Mouse (Mus musculus) midbrain, embryonic 16.5 days (tissue): ENCODE measurements around the gene Epas1. TPM values are rescaled to one million over a fixed set of nuclear protein-coding genes. Genes with fewer than 3 reads are reported as not detected.

Source experiments
- ATAC-seq: fragments of 200-750 bp; cut with Nextera tagmentation; 2 replicates; pipeline ENCODE4 v1.8.0; 2017; ENCODE audit warnings: moderate TSS enrichment
- H3K27ac ChIP-seq: fragments of 300-500 bp; sonication (generic); 2 replicates; pipeline ENCODE4 v1.5.1; 2014; ENCODE audit warnings: mild to moderate bottlenecking, low read length, mixed read lengths
- H3K27me3 ChIP-seq: fragments of 300-500 bp; sonication (generic); 2 replicates; pipeline ENCODE4 v1.6.1; 2014; ENCODE audit warnings: low read depth, low read length, mixed read lengths; ENCODE audit not compliant: control insufficient read depth, insufficient read depth
- H3K36me3 ChIP-seq: fragments of 300-500 bp; sonication (generic); 2 replicates; pipeline ENCODE4 v1.6.1; 2014; ENCODE audit warnings: mild to moderate bottlenecking, low read length, moderate library complexity, mixed read lengths; ENCODE audit not compliant: control insufficient read depth, insufficient read depth
- H3K4me1 ChIP-seq: fragments of 300-500 bp; sonication (generic); 2 replicates; pipeline ENCODE4 v1.6.1; 2014; ENCODE audit warnings: mild to moderate bottlenecking, low read length, mixed read lengths; ENCODE audit not compliant: control insufficient read depth, insufficient read depth
- H3K4me2 ChIP-seq: fragments of 300-500 bp; sonication (generic); 2 replicates; pipeline ENCODE4 v1.6.1; 2014; ENCODE audit warnings: mild to moderate bottlenecking, low read length, mixed read lengths
- H3K4me3 ChIP-seq: fragments of 300-500 bp; sonication (generic); 2 replicates; pipeline ENCODE4 v1.5.1; 2014; ENCODE audit warnings: low read depth, mild to moderate bottlenecking, low read length, moderate library complexity, mixed read lengths
- H3K9ac ChIP-seq: fragments of 300-500 bp; sonication (generic); 2 replicates; pipeline ENCODE4 v1.6.1; 2014; ENCODE audit warnings: low read depth, low read length, mixed read lengths
- H3K9me3 ChIP-seq: fragments of 300-500 bp; sonication (generic); replicated peaks from 2 replicates; pipeline ENCODE4 v1.6.1; 2014; ENCODE audit warnings: mild to moderate bottlenecking, low read length, mixed read lengths; ENCODE audit not compliant: control insufficient read depth, poor library complexity, severe bottlenecking
- WGBS: fragments of 180-500 bp; shearing (Covaris S2); extraction: QIAGEN DNeasy Blood & Tissue Kit; methylation state at CpG from one replicate; pipeline ENCODE4 v1.1.7; 2014; 5-methylcytosine and 5-hydroxymethylcytosine counted together
- polyA plus RNA-seq: library from polyadenylated mRNA; unstranded; fragments of >200 nt; fragmentation: Nextera tagmentation; extraction: Ambion mirVana; gene quantifications from 2 replicates; pipeline ENCODE4 v1.2.1, GENCODE M21; 2015

Gene Epas1
- polyA plus RNA-seq, 1 experiment from 2014 or later: 5.4 TPM

DNA sequence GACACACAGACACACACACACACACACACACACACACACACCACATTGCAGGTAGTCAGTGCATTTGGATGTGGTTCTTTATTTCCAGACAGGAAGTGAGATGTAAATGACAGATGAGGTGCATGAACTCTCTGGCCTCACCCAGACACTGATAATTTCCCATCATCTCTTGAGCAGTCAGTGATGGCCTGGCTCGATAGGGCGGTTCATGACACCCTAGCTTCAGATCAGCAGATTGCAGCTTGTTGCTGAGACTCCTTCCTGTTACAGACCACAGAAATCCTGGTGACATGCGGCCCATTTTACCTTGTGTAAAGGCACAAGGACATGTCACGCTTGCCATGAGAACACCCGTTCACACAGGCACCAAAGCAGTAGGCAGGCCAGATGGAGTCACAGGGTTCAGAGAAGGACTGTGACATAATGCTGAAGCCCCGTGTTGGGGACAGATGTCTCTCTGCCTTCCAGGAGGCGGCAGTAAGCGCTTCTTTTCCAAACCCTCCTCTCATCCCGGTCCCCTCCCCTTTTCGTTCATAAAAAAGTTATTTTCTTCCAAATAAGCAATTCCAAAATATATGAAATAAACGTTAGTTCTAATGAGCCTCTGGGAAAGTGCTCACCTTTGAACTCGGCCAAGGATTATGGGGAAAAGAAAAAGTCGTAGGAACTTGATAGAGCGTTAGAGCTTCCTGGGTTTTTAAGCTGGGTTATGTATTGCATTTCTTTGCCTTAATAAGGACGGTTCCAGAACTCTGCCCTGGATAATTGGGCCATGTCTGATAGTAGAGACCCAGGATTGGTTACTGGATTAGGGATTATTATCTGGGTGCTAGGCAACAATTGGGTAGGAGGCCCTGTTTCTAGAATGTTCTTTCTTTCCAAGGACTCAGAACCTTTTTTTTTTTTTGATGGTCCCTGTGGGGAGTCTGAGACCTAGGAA, 26.0 kb downstream of the Epas1 start:
- no peak for ATAC-seq
- Histone ChIP-seq H3K9ac (no peak overlapping the region), H3K4me1 (peaks cover 6% of the 10 kb centered on the region), H3K36me3 (no peaks in the 10 kb centered on the region), H3K9me3 (no peaks in the 10 kb centered on the region), H3K4me3 (no peak overlapping the region), H3K4me2 (no peak overlapping the region), H3K27ac (no peak overlapping the region), H3K27me3 (no peaks in the 10 kb centered on the region)
- 69% methylated on average over 15 of the region's 15 CpGs for WGBS

GRCm38 (mm10) chr17:86780708-86781318, 27.3 kb downstream of the Epas1 start:
- Histone ChIP-seq H3K9me3 (no peaks in the 10 kb centered on the region), H3K4me1 (peaks cover 6% of the 10 kb centered on the region), H3K4me2 (no peak overlapping the region), H3K4me3 (no peak overlapping the region), H3K36me3 (no peaks in the 10 kb centered on the region), H3K27ac (no peak overlapping the region), H3K9ac (no peak overlapping the region), H3K27me3 (no peaks in the 10 kb centered on the region)
- 38% methylated on average over 6 of the region's 6 CpGs for WGBS
- no peak for ATAC-seq

DNA sequence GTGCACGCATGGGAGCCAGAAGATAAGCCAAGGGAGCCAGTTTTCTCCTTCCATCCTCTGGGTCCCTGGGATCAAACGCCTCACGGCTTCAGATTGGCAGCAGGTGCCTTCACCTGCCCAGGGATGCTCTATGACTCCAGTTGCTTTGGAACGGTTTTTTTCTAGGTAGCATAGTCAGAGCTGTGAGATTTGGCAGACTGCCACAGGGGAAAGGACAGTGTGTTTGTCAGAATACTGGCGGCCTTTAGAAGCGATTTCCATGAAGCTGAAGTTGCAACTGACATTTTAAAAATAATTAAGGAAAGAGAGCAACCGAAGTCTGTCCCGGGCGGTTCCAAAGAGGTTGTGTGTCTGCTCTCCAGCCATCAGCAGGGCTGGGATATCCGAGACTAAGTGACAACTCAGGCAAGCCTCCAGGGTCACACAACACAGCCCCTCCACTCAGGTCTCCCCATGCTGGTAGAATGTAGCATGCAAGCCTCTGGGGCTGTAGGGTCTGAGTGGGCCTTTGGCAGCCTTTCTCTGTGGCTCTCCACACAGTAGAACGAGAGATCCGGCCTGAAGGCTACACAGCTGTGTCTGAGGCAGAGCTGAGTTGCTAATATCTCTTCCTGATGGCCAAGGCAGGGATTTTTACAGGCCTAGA, 28.4 kb downstream of the Epas1 start:
- no peak overlapping the region for H3K4me2 ChIP-seq
- H3K9me3 ChIP-seq: no peaks in the 10 kb centered on the region
- no peak overlapping the region for H3K9ac ChIP-seq
- H3K4me1 ChIP-seq: peaks cover 6% of the 10 kb centered on the region
- H3K27ac ChIP-seq: no peak overlapping the region
- H3K4me3 ChIP-seq: no peak overlapping the region
- WGBS: 66% methylated on average over 12 of the region's 12 CpGs
- no peak for ATAC-seq
- H3K27me3 ChIP-seq: no peaks in the 10 kb centered on the region
- no peaks in the 10 kb centered on the region for H3K36me3 ChIP-seq

GRCm38 (mm10) chr17:86784405-86784977, 31.0 kb downstream of the Epas1 start:
- Histone ChIP-seq H3K4me3 (no peak overlapping the region), H3K36me3 (no peaks in the 10 kb centered on the region), H3K9ac (no peak overlapping the region), H3K27me3 (no peaks in the 10 kb centered on the region), H3K4me2 (no peak overlapping the region), H3K27ac (no peak overlapping the region), H3K4me1 (peaks cover 13% of the 10 kb centered on the region), H3K9me3 (no peaks in the 10 kb centered on the region)
- no peak for ATAC-seq
- 61% methylated on average over 10 of the region's 10 CpGs for WGBS

DNA sequence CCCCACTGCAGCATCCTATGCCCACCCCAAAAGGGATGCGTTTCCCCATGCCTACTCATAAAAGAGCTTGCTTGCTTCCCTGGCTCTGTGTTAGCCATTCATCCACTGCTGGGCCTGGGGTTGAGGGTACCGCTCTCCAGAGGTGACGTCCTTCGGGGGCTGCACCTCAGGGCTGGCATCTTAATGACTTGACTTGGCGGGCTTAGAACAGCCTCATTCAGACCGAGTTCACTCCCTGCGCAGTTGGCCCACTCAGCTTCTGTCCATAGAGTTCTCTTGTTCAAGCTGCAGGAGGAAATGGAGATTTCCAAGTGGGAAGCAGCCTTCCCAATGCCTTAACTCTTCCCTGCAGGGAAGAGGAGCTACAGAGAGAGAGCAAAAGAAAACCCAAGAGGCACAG, 32.1 kb downstream of the Epas1 start:
- Histone ChIP-seq H3K4me1 (peaks cover 13% of the 10 kb centered on the region), H3K36me3 (no peaks in the 10 kb centered on the region), H3K27ac (no peak overlapping the region), H3K9me3 (no peaks in the 10 kb centered on the region), H3K4me3 (no peak overlapping the region), H3K4me2 (no peak overlapping the region), H3K9ac (no peak overlapping the region), H3K27me3 (no peaks in the 10 kb centered on the region)
- ATAC-seq: no peak
- 48% methylated on average over 7 of the region's 7 CpGs for WGBS

- Histone ChIP-seq H3K4me3 (no peak overlapping the region), H3K4me2 (no peak overlapping the region), H3K9ac (no peak overlapping the region), H3K36me3 (no peaks in the 10 kb centered on the region), H3K27me3 (no peaks in the 10 kb centered on the region), H3K4me1 (peaks cover 13% of the 10 kb centered on the region), H3K27ac (no peak overlapping the region), H3K9me3 (no peaks in the 10 kb centered on the region)
- no peak for ATAC-seq
- WGBS: 87% methylated on average over 7 of the region's 7 CpGs
Measured at GRCm38 (mm10) chr17:86786496-86786895, 33.0 kb downstream of the Epas1 start.

DNA sequence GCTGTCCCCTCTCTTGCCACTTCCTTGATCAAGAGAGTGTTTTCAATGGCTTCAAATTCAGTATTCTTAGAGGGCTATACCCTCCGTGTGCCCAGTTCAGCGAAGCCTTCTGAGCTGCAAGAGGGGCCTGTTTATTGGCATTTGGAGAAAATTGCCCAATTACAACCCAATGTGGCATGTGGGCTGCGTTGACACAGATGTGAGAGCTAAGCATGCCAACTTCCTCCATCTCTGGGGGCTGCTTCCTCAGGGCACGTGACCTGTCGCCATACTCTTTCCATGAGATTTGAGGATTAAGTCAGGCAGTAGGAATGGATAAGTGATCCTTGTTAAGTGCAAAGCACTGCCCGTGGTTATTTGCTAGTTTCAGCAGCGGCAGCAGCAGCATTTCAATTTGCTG, 34.3 kb downstream of the Epas1 start:
- ATAC-seq: no peak
- H3K4me2 ChIP-seq: no peak overlapping the region

DNA sequence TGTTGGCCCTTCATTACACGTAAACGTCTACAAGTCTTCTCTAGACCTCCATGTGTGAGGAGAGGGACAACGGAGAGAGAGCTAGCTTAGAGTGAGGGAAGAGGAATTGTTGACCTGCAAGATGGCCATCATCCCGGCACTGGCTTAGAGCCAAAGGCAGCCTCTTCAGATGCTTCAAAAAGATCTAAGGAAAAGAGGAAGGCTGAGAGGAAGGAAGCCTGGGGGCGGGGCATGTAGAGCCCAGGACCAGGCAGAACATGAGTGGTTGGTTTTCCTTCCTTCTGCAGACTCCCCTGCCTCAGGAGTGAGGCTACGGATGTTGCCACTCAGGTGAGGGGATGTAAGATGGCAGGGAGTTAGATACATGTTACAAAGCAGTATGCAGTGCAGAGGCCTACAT, 34.8 kb downstream of the Epas1 start:
- H3K4me1 ChIP-seq: peaks cover 7% of the 10 kb centered on the region; the same call in 1 of the 2 replicates
- H3K27me3 ChIP-seq: no peaks in the 10 kb centered on the region
- WGBS: 84% methylated on average over 6 of the region's 6 CpGs
- no peak overlapping the region for H3K4me3 ChIP-seq
- ATAC-seq: no peak
- H3K9me3 ChIP-seq: no peaks in the 10 kb centered on the region
- H3K27ac ChIP-seq: no peak overlapping the region
- no peaks in the 10 kb centered on the region for H3K36me3 ChIP-seq
- H3K9ac ChIP-seq: no peak overlapping the region
- no peak overlapping the region for H3K4me2 ChIP-seq

More for the DNA sequence above, 34.3 kb downstream of the Epas1 start:
- H3K4me3 ChIP-seq: no peak overlapping the region
- no peak overlapping the region for H3K9ac ChIP-seq
- no peaks in the 10 kb centered on the region for H3K27me3 ChIP-seq
- H3K9me3 ChIP-seq: no peaks in the 10 kb centered on the region
- H3K36me3 ChIP-seq: no peaks in the 10 kb centered on the region
- no peak overlapping the region for H3K27ac ChIP-seq
- H3K4me1 ChIP-seq: peaks cover 7% of the 10 kb centered on the region; the same call in 1 of the 2 replicates
- 58% methylated on average over 7 of the region's 7 CpGs for WGBS
